Mouse (Mus musculus): ENCODE data around the gene Zfp750. TPM values are rescaled to one million over a fixed set of nuclear protein-coding genes. Genes with fewer than 3 reads are reported as not detected.

The Zfp750 gene
- polyA plus RNA-seq, 1 experiment, result not detected

- 37% methylated on average over 15 of the region's 15 CpGs for WGBS
- H3K4me1 ChIP-seq (ENCODE audit: control insufficient read depth, insufficient read depth, low read length), result peaks cover 1% of the 10 kb centered on the region; the same call in 1 of the 2 replicates
- TF ChIP-seq POLR2A (IDR thresholded peaks at IDR 0.05; ENCODE audit: borderline replicate concordance, control insufficient read depth, low read depth, low read length) (no peak), CTCF (IDR thresholded peaks at IDR 0.05; ENCODE audit: control insufficient read depth, insufficient read depth, low read length) (no peak)
- H3K27ac ChIP-seq (ENCODE audit: control insufficient read depth, insufficient read depth, low read depth, low read length, poor library complexity), result peak overlapping the region; percentile 32
- no peak overlapping the region for H3K4me3 ChIP-seq (replicated peaks; ENCODE audit: control insufficient read depth, low read depth, low read length)
Observed at GRCm38 (mm10) chr11:121479476-121480203, 39.5 kb downstream of the Zfp750 start.

- 18% methylated on average over 9 of the region's 9 CpGs for WGBS
- H3K27ac ChIP-seq (ENCODE audit: control insufficient read depth, insufficient read depth, low read depth, low read length, poor library complexity), result no peak overlapping the region
Observed at GRCm38 (mm10) chr11:121475699-121476415, 43.3 kb downstream of the Zfp750 start.

GRCm38 (mm10) chr11:121474831-121475230 is 44.3 kb downstream of the Zfp750 start:
- H3K27ac ChIP-seq (ENCODE audit: control insufficient read depth, insufficient read depth, low read depth, low read length, poor library complexity), result no peak overlapping the region; the same call in 1 of the 2 replicates
- TF ChIP-seq POLR2A (IDR thresholded peaks at IDR 0.05; ENCODE audit: borderline replicate concordance, control insufficient read depth, low read depth, low read length) (no peak), CTCF (IDR thresholded peaks at IDR 0.05; ENCODE audit: control insufficient read depth, insufficient read depth, low read length) (no peak)
- WGBS, result 36% methylated on average over 3 of the region's 3 CpGs
- no peak overlapping the region for H3K4me3 ChIP-seq (replicated peaks; ENCODE audit: control insufficient read depth, low read depth, low read length)
- H3K4me1 ChIP-seq (ENCODE audit: control insufficient read depth, insufficient read depth, low read length), result peaks cover 6% of the 10 kb centered on the region

More at GRCm38 (mm10) chr11:121475699-121476415, 43.3 kb downstream of the Zfp750 start:
- TF ChIP-seq POLR2A (IDR thresholded peaks at IDR 0.05; ENCODE audit: borderline replicate concordance, control insufficient read depth, low read depth, low read length) (no peak), CTCF (IDR thresholded peaks at IDR 0.05; ENCODE audit: control insufficient read depth, insufficient read depth, low read length) (peak; percentile 91)
- Histone ChIP-seq H3K4me3 (replicated peaks; ENCODE audit: control insufficient read depth, low read depth, low read length) (no peak overlapping the region), H3K4me1 (ENCODE audit: control insufficient read depth, insufficient read depth, low read length) (peaks cover 6% of the 10 kb centered on the region)

- H3K4me3 ChIP-seq (replicated peaks; ENCODE audit: control insufficient read depth, low read depth, low read length), result no peak overlapping the region
- 95% methylated on average over 6 of the region's 6 CpGs for WGBS
- no peak overlapping the region for H3K27ac ChIP-seq (ENCODE audit: control insufficient read depth, insufficient read depth, low read depth, low read length, poor library complexity)
- no peak for TF ChIP-seq CTCF (IDR thresholded peaks at IDR 0.05; ENCODE audit: control insufficient read depth, insufficient read depth, low read length)
- TF ChIP-seq POLR2A (IDR thresholded peaks at IDR 0.05; ENCODE audit: borderline replicate concordance, control insufficient read depth, low read depth, low read length), result no peak
- no peaks in the 10 kb centered on the region for H3K4me1 ChIP-seq (ENCODE audit: control insufficient read depth, insufficient read depth, low read length)
Observed at GRCm38 (mm10) chr11:121467408-121467807, 51.7 kb downstream of the Zfp750 start.

Other genes starting within 250 kb of the Zfp750 start
- 12.5 and 24.0 TPM in 2 replicates for gene Wdr45b, start 164.9 kb downstream of the Zfp750 start, polyA plus RNA-seq (2011; ENCODE audit: insufficient read depth, insufficient read length, low replicate concordance, missing spikeins)
- gene Rab40b, start 131.1 kb downstream of the Zfp750 start, polyA plus RNA-seq (2011; ENCODE audit: insufficient read depth, insufficient read length, low replicate concordance, missing spikeins), result not detected in 2 replicates
- 29.3 and 53.1 TPM in 2 replicates for gene Fn3krp, start 97.9 kb downstream of the Zfp750 start, polyA plus RNA-seq (2011; ENCODE audit: insufficient read depth, insufficient read length, low replicate concordance, missing spikeins)
- gene Fn3k, start 84.4 kb downstream of the Zfp750 start, polyA plus RNA-seq (2011; ENCODE audit: insufficient read depth, insufficient read length, low replicate concordance, missing spikeins), result 66.5 and 69.0 TPM in 2 replicates
- 25.2 and 28.4 TPM in 2 replicates for gene Tbcd, start 67.4 kb downstream of the Zfp750 start, polyA plus RNA-seq (2011; ENCODE audit: insufficient read depth, insufficient read length, low replicate concordance, missing spikeins)
- gene B3gntl1, start 153.8 kb upstream of the Zfp750 start, polyA plus RNA-seq (2011; ENCODE audit: insufficient read depth, insufficient read length, low replicate concordance, missing spikeins), result 2.4 and 6.1 TPM in 2 replicates
- gene Metrnl, start 182.2 kb upstream of the Zfp750 start, polyA plus RNA-seq (2011; ENCODE audit: insufficient read depth, insufficient read length, low replicate concordance, missing spikeins), result 5.4 and 5.5 TPM in 2 replicates